Mouse (Mus musculus) hindbrain, embryonic 11.5 days (tissue): ENCODE data around the gene Ibsp. TPM values are rescaled to one million over a fixed set of nuclear protein-coding genes. Genes with fewer than 3 reads are reported as not detected.

Source experiments
- ATAC-seq: fragments of 200-750 bp; cut with Nextera tagmentation; 2 replicates; pipeline ENCODE4 v1.8.0; 2017; ENCODE audit warnings: mild to moderate bottlenecking, moderate TSS enrichment, moderate library complexity; ENCODE audit not compliant: low FRiP score
- DNase-seq: peaks from one replicate; pipeline ENCODE4 v3.0.0-alpha.2; 2015; ENCODE audit warnings: low spot score
- H3K27ac ChIP-seq: fragments of 300-500 bp; sonication (generic); 2 replicates; pipeline ENCODE4 v1.5.1; 2014; ENCODE audit warnings: mild to moderate bottlenecking, low read depth, low read length
- H3K27me3 ChIP-seq: fragments of 300-500 bp; sonication (generic); 2 replicates; pipeline ENCODE4 v1.6.1; 2014; ENCODE audit warnings: mild to moderate bottlenecking, low read length, moderate library complexity, mixed read lengths; ENCODE audit not compliant: control insufficient read depth, insufficient read depth
- H3K36me3 ChIP-seq: fragments of 300-500 bp; sonication (generic); 2 replicates; pipeline ENCODE4 v1.6.1; 2014; ENCODE audit warnings: mild to moderate bottlenecking, low read length, moderate library complexity, mixed read lengths; ENCODE audit not compliant: control insufficient read depth, insufficient read depth
- H3K4me1 ChIP-seq: fragments of 300-500 bp; sonication (generic); replicated peaks from 2 replicates; pipeline ENCODE4 v1.6.1; 2014; ENCODE audit warnings: low read length, mixed read lengths; ENCODE audit not compliant: control insufficient read depth, insufficient read depth
- H3K4me2 ChIP-seq: fragments of 300-500 bp; sonication (generic); replicated peaks from 2 replicates; pipeline ENCODE4 v1.6.1; 2014; ENCODE audit warnings: mild to moderate bottlenecking, low read depth, low read length
- H3K4me3 ChIP-seq: fragments of 300-500 bp; sonication (generic); 2 replicates; pipeline ENCODE4 v1.5.1; 2014; ENCODE audit warnings: low read depth, low read length
- H3K9ac ChIP-seq: fragments of 300-500 bp; sonication (generic); 2 replicates; pipeline ENCODE4 v1.6.1; 2014; ENCODE audit warnings: low read depth, low read length
- H3K9me3 ChIP-seq: fragments of 300-500 bp; sonication (generic); 2 replicates; pipeline ENCODE4 v1.6.1; 2016; ENCODE audit warnings: low read length; ENCODE audit not compliant: control insufficient read depth
- WGBS: fragments of 180-500 bp; shearing (Covaris S2); extraction: QIAGEN DNeasy Blood & Tissue Kit; methylation state at CpG from one replicate; pipeline ENCODE4 v1.1.7; 2014; 5-methylcytosine and 5-hydroxymethylcytosine counted together
- polyA plus RNA-seq: library from polyadenylated mRNA; unstranded; fragments of >200 nt; fragmentation: Nextera tagmentation; extraction: Ambion mirVana; gene quantifications from 2 replicates; pipeline ENCODE4 v1.2.1, GENCODE M21; 2014

The Ibsp gene
- 0.11 TPM in 1 of 2 replicates, not detected in the other for polyA plus RNA-seq

- Histone ChIP-seq H3K9me3 (no peaks in the 10 kb centered on the region), H3K4me3 (no peak within 1 kb of the TSS), H3K27me3 (no peaks in the 10 kb centered on the region), H3K36me3 (no peaks in the 10 kb centered on the region), H3K27ac (no peak within 1 kb of the TSS), H3K9ac (no peak within 1 kb of the TSS), H3K4me2 (no peak within 1 kb of the TSS), H3K4me1 (no peaks in the 10 kb centered on the region)
- ATAC-seq (no peak), DNase-seq (no peak)
- 68% methylated on average over 6 of the region's 6 CpGs for WGBS
Measured at GRCm38 (mm10) chr5:104298994-104299393, at the start of gene Ibsp. Gene Ibsp, plus strand, starts transcription at chr5:104299171.

- 82% methylated on average over 5 of the region's 5 CpGs for WGBS
- Histone ChIP-seq H3K9ac (no peak overlapping the region), H3K4me3 (no peak overlapping the region), H3K4me2 (no peak overlapping the region), H3K4me1 (no peaks in the 10 kb centered on the region), H3K27me3 (no peaks in the 10 kb centered on the region), H3K36me3 (no peaks in the 10 kb centered on the region), H3K27ac (no peak overlapping the region), H3K9me3 (no peaks in the 10 kb centered on the region)
- no peak for DNase-seq
- ATAC-seq, result no peak
Measured at GRCm38 (mm10) chr5:104251811-104252210, 47.2 kb upstream of the Ibsp start.

- no peaks in the 10 kb centered on the region for H3K36me3 ChIP-seq
- H3K4me3 ChIP-seq, result no peak overlapping the region
- ATAC-seq (no peak), DNase-seq (no peak)
- no peaks in the 10 kb centered on the region for H3K9me3 ChIP-seq
- H3K27me3 ChIP-seq, result no peaks in the 10 kb centered on the region
- no peaks in the 10 kb centered on the region for H3K4me1 ChIP-seq
- H3K4me2 ChIP-seq, result no peak overlapping the region
- no peak overlapping the region for H3K27ac ChIP-seq
- WGBS, result 69% methylated on average over 3 of the region's 3 CpGs
- no peak overlapping the region for H3K9ac ChIP-seq
Measured at GRCm38 (mm10) chr5:104256585-104256984, 42.4 kb upstream of the Ibsp start.

- WGBS, result 81% methylated on average over 4 of the region's 4 CpGs
- DNase-seq (no peak), ATAC-seq (no peak)
- Histone ChIP-seq H3K9me3 (no peaks in the 10 kb centered on the region), H3K4me1 (no peaks in the 10 kb centered on the region), H3K27ac (no peak overlapping the region), H3K27me3 (no peaks in the 10 kb centered on the region), H3K4me2 (no peak overlapping the region), H3K4me3 (no peak overlapping the region), H3K9ac (no peak overlapping the region), H3K36me3 (no peaks in the 10 kb centered on the region)
Measured at GRCm38 (mm10) chr5:104261908-104262461, 37.0 kb upstream of the Ibsp start.

DNA sequence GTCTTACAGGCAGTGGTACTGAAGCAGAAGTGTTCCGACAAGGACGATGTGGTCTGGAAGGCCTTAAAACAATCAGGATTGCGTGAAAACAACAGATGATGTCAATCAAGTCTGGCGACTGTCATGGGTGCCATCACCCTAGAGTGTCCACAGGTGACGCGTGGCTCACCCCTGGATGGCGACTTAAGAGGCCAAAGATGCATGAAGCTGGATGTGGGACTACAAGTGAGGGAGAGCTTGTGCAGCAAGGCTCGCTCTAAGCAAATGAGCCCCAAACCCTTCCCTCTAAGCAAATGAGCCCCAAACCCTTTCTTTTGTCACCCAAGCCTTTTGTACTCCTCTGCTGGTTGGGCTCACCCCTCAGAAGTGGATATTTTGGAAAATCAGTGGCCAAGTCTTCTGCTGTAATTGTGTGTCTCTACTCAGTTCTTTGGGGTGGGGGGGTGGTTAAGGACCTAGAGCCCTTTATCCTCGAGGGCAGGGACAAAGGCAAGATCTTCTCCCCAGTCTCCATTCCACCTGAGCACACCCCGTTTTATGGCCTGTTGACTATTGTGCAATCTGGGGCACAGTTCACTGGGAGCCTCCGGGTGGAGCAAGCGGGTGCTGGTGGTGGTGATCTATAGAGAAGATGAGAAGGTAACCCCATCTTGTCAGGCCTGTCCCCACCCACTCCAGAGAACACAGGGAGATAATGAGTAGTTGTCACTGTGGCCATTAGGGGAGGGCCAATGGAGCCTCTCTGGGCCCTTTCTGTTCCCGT lies 35.8 kb upstream of the Ibsp start:
- WGBS, result 85% methylated on average over 13 of the region's 13 CpGs
- Histone ChIP-seq H3K36me3 (no peaks in the 10 kb centered on the region), H3K4me3 (no peak overlapping the region), H3K27ac (no peak overlapping the region), H3K9me3 (no peaks in the 10 kb centered on the region), H3K4me1 (no peaks in the 10 kb centered on the region), H3K9ac (no peak overlapping the region), H3K4me2 (no peak overlapping the region), H3K27me3 (no peaks in the 10 kb centered on the region)
- peak; percentile 17; the same call in 1 of the 2 replicates for ATAC-seq
- DNase-seq, result no peak

DNA sequence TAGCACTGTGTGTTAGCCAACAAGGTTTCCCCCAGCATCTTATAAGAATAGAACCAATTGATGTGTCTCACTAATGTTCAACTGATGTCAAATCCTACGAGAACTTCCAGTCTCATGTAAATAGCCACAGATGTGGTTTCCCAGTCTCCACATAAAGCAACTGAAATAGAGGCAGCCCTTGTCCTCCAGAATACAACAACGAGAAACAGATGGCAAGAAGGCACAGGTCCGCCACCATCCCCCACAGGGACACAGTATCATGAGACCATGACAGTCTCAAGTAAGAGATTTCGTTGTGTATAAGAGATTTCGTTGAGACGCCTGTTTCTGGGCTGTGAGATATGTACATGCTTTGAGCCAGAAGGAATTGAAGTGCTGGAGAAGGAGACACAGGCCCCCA lies 4.8 kb upstream of the Ibsp start:
- Histone ChIP-seq H3K4me1 (no peaks in the 10 kb centered on the region), H3K9ac (no peak overlapping the region), H3K4me3 (no peak overlapping the region), H3K27ac (no peak overlapping the region), H3K27me3 (no peaks in the 10 kb centered on the region), H3K9me3 (no peaks in the 10 kb centered on the region), H3K36me3 (no peaks in the 10 kb centered on the region), H3K4me2 (no peak overlapping the region)
- ATAC-seq (no peak), DNase-seq (no peak)
- WGBS, result 75% methylated on average over 6 of the region's 6 CpGs

DNA sequence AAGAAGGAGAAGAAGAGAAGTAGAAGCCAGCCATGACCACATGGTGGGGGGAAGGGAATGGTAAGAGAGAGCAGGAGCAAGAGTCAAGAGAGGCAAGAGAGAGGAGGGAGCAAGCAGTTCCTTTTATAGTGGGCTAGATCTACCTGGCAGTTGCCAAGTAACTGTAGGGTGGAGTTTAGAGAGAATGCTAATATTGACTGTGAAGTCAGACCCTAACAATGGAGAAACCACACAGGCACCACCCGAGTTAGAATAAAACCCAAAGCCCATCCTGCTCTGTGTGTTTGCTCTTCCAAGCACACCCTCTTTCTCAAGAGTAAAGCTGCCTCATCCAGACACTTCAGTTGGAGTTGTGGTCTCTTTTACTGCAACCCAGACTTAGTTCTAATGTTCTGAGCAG lies 15.1 kb downstream of the Ibsp start:
- ATAC-seq (no peak), DNase-seq (no peak)
- no peaks in the 10 kb centered on the region for H3K4me1 ChIP-seq
- H3K27me3 ChIP-seq, result no peaks in the 10 kb centered on the region
- H3K27ac ChIP-seq, result no peak overlapping the region
- H3K9ac ChIP-seq, result no peak overlapping the region
- no peaks in the 10 kb centered on the region for H3K9me3 ChIP-seq
- no peak overlapping the region for H3K4me2 ChIP-seq
- H3K36me3 ChIP-seq, result no peaks in the 10 kb centered on the region
- WGBS, result 63% methylated on average over 1 of the region's 1 CpGs
- no peak overlapping the region for H3K4me3 ChIP-seq

DNA sequence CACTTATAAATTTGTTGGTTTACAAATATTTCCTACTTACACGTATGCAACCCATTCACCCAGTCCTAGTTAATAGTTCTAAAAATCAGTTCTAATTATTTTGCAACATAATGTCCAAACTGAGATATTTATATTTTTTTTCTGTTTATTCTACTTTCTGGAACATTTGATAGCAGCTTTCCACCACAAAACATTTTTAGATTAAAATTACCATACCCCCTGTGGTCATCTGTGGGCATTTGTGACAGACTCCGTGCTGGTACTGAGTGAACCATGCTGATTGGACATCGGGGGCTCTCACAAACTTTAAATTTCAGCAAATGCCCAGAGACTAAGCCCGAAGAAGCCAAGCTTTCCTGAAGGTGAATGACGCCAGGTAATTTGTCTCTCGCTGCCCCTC lies 26.1 kb downstream of the Ibsp start, which contains the start of gene Mepe:
Gene Mepe, plus strand, starts transcription at position 301 of the 400 bp plus-strand sequence.
- no peaks in the 10 kb centered on the region for H3K4me1 ChIP-seq
- H3K9me3 ChIP-seq, result no peaks in the 10 kb centered on the region
- H3K4me3 ChIP-seq, result no peak within 1 kb of the TSS
- 89% methylated on average over 6 of the region's 6 CpGs for WGBS
- no peaks in the 10 kb centered on the region for H3K36me3 ChIP-seq
- no peak within 1 kb of the TSS for H3K27ac ChIP-seq
- ATAC-seq (no peak), DNase-seq (no peak)
- no peak within 1 kb of the TSS for H3K4me2 ChIP-seq
- H3K27me3 ChIP-seq, result no peaks in the 10 kb centered on the region
- H3K9ac ChIP-seq, result no peak within 1 kb of the TSS

DNA sequence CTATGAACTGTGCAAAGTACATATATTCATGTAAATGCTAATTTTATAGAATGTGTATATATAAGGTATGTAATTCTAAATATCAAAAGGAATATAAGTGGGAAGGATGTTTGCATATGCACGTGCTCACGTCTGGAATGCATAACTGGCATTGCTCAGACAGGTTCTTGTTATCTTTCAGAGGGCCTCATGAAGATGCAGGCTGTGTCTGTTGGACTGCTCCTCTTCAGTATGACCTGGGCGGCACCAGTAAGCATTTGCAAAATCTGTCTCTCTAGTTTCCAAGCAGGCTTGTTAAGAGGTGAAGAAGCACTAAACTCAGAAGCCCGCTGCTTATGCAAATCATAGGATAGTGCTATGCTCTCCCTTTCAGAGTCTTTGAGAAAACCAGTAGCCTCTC lies 27.9 kb downstream of the Ibsp start:
- H3K9me3 ChIP-seq, result no peaks in the 10 kb centered on the region
- H3K4me2 ChIP-seq, result no peak overlapping the region
- no peak overlapping the region for H3K4me3 ChIP-seq
- H3K27me3 ChIP-seq, result no peaks in the 10 kb centered on the region
- no peaks in the 10 kb centered on the region for H3K4me1 ChIP-seq
- no peaks in the 10 kb centered on the region for H3K36me3 ChIP-seq
- ATAC-seq (no peak), DNase-seq (no peak)
- WGBS, result 75% methylated on average over 4 of the region's 4 CpGs
- no peak overlapping the region for H3K9ac ChIP-seq
- no peak overlapping the region for H3K27ac ChIP-seq
